In genomic region chr2:168581207-168581854, GRCm38 (mm10) we compare ENCODE assay signal across 18 mouse cellular contexts. TPM values are rescaled to one million over a fixed set of nuclear protein-coding genes. Genes with fewer than 3 reads are reported as not detected.
DNase-seq lines count a peak whose midpoint lies in the region; ATAC-seq lines count a peak whose summit lies in the region.
"Had no signal": no experiment of that assay in that cellular context is flagged by ENCODE, and none has a peak within 500 bp of the region (broad histone marks: within the 10 kb centered on the region; RNA-seq: fewer than 3 reads in every experiment).

No protein-coding gene starts in this region.

- peak overlapping the region; percentile 9; the same call in 1 of the 2 replicates for H3K9ac ChIP-seq in forebrain, embryonic 11.5 days (ENCODE audit: low read length)
- no peak overlapping the region for H3K9ac ChIP-seq in forebrain, embryonic 16.5 days (replicated peaks; ENCODE audit: low read depth, low read length)
- no peak overlapping the region for H3K9ac ChIP-seq in kidney, embryonic 15.5 days
- no peak overlapping the region for H3K9ac ChIP-seq in embryonic facial prominence, embryonic 12.5 days
- no peak overlapping the region for H3K9ac ChIP-seq in limb, embryonic 12.5 days (replicated peaks)
- H3K9ac ChIP-seq: hindbrain, embryonic 13.5 days; liver, embryonic 13.5 days; neural tube, embryonic 13.5 days had no signal

- no peak overlapping the region for H3K4me2 ChIP-seq in forebrain, embryonic 11.5 days (ENCODE audit: low read depth, low read length, severe bottlenecking)
- no peak overlapping the region for H3K4me2 ChIP-seq in forebrain, embryonic 16.5 days (ENCODE audit: low read length)
- H3K4me2 ChIP-seq in kidney, embryonic 15.5 days, result peak overlapping the region; percentile 38; the same call in 1 of the 2 replicates
- peak overlapping the region; percentile 30; the same call in 1 of the 2 replicates for H3K4me2 ChIP-seq in embryonic facial prominence, embryonic 12.5 days (replicated peaks)
- peak overlapping the region; percentile 33 for H3K4me2 ChIP-seq in limb, embryonic 12.5 days
- H3K4me2 ChIP-seq: hindbrain, embryonic 13.5 days had no signal

- ATAC-seq in forebrain, embryonic 11.5 days (replicated peaks; ENCODE audit: low FRiP score), result 0 out of 2 replicates have a peak, but pooled peaks have one; percentile 22
- ATAC-seq in forebrain, embryonic 16.5 days, result no peak
- peak; percentile 29 for ATAC-seq in kidney, embryonic 15.5 days (replicated peaks; ENCODE audit: low FRiP score)
- ATAC-seq in embryonic facial prominence, embryonic 12.5 days (ENCODE audit: insufficient number of reproducible peaks, insufficient read depth, low FRiP score, low TSS enrichment), result no peak
- peak; percentile 44; the same call in 1 of the 2 replicates for ATAC-seq in limb, embryonic 12.5 days (ENCODE audit: insufficient number of reproducible peaks, insufficient read depth, low FRiP score, low TSS enrichment, low read depth)
- ATAC-seq: midbrain, embryonic 16.5 days had no signal

- DNase-seq in forebrain, embryonic 11.5 days (ENCODE audit: low spot score), result no peak
- DNase-seq in kidney, adult 9 months, result no peak
- DNase-seq in ovary, postnatal 10 days (ENCODE audit: low spot score), result no peak
- no peak for DNase-seq in B cell, adult 2 months
- DNase-seq: adrenal gland, postnatal 25 days; cerebellum, adult 11-12 months; gastrocnemius, postnatal 36 days; kidney, adult 2 months; liver, embryonic 13.5 days; lung, postnatal 14 days; retina, postnatal 1 day had no signal

- peaks cover 14% of the 10 kb centered on the region for H3K4me1 ChIP-seq in forebrain, embryonic 11.5 days (replicated peaks; ENCODE audit: control insufficient read depth, insufficient read depth, low read length)
- peaks cover 18% of the 10 kb centered on the region for H3K4me1 ChIP-seq in forebrain, embryonic 16.5 days (replicated peaks; ENCODE audit: control insufficient read depth, insufficient read depth, low read length)
- H3K4me1 ChIP-seq in kidney, embryonic 15.5 days, result peaks cover 71% of the 10 kb centered on the region
- peaks cover 33% of the 10 kb centered on the region for H3K4me1 ChIP-seq in embryonic facial prominence, embryonic 12.5 days
- H3K4me1 ChIP-seq in limb, embryonic 12.5 days (replicated peaks), result peaks cover 77% of the 10 kb centered on the region

- H3K9me3 ChIP-seq in forebrain, embryonic 11.5 days (ENCODE audit: control insufficient read depth, low read length), result no peaks in the 10 kb centered on the region
- no peaks in the 10 kb centered on the region for H3K9me3 ChIP-seq in forebrain, embryonic 16.5 days (ENCODE audit: control insufficient read depth, low read length)
- no peaks in the 10 kb centered on the region for H3K9me3 ChIP-seq in kidney, embryonic 15.5 days (replicated peaks)
- no peaks in the 10 kb centered on the region for H3K9me3 ChIP-seq in embryonic facial prominence, embryonic 12.5 days
- H3K9me3 ChIP-seq in limb, embryonic 12.5 days, result no peaks in the 10 kb centered on the region
- H3K9me3 ChIP-seq: hindbrain, embryonic 13.5 days; liver, embryonic 13.5 days; neural tube, embryonic 13.5 days had no signal

- H3K36me3 ChIP-seq in forebrain, embryonic 11.5 days (ENCODE audit: control insufficient read depth, insufficient read depth, low read length), result no peaks in the 10 kb centered on the region
- H3K36me3 ChIP-seq in forebrain, embryonic 16.5 days (ENCODE audit: control insufficient read depth, insufficient read depth), result no peaks in the 10 kb centered on the region
- H3K36me3 ChIP-seq in kidney, embryonic 15.5 days, result no peaks in the 10 kb centered on the region
- no peaks in the 10 kb centered on the region for H3K36me3 ChIP-seq in embryonic facial prominence, embryonic 12.5 days
- H3K36me3 ChIP-seq in limb, embryonic 12.5 days, result no peaks in the 10 kb centered on the region
- H3K36me3 ChIP-seq: hindbrain, embryonic 13.5 days; liver, embryonic 13.5 days; neural tube, embryonic 13.5 days had no signal

- H3K27me3 ChIP-seq in forebrain, embryonic 11.5 days (ENCODE audit: control insufficient read depth, insufficient read depth, low read length), result no peaks in the 10 kb centered on the region
- no peaks in the 10 kb centered on the region for H3K27me3 ChIP-seq in forebrain, embryonic 16.5 days (replicated peaks; ENCODE audit: control insufficient read depth, insufficient read depth, low read length)
- H3K27me3 ChIP-seq in kidney, embryonic 15.5 days, result no peaks in the 10 kb centered on the region
- H3K27me3 ChIP-seq in embryonic facial prominence, embryonic 12.5 days, result 0 out of 2 replicates have a peak, but pooled peaks cover 2% of the 10 kb centered on the region
- no peaks in the 10 kb centered on the region for H3K27me3 ChIP-seq in limb, embryonic 12.5 days

- WGBS in forebrain, embryonic 11.5 days, result 12% methylated on average over 6 of the region's 6 CpGs
- WGBS in forebrain, embryonic 16.5 days, result 12% methylated on average over 6 of the region's 6 CpGs
- WGBS in kidney, embryonic 15.5 days, result 38% methylated on average over 6 of the region's 6 CpGs
- 26% methylated on average over 6 of the region's 6 CpGs for WGBS in embryonic facial prominence, embryonic 12.5 days
- WGBS in limb, embryonic 12.5 days, result 12% methylated on average over 6 of the region's 6 CpGs

- 0 out of 2 replicates have a peak overlapping the region, but pooled peaks have one; percentile 26 for H3K27ac ChIP-seq in forebrain, embryonic 11.5 days (ENCODE audit: low read depth, low read length)
- H3K27ac ChIP-seq in forebrain, embryonic 16.5 days (ENCODE audit: low read length), result no peak overlapping the region
- peak overlapping the region; percentile 89 for H3K27ac ChIP-seq in kidney, embryonic 15.5 days
- peak overlapping the region; percentile 69 for H3K27ac ChIP-seq in embryonic facial prominence, embryonic 12.5 days
- peak overlapping the region; percentile 87 for H3K27ac ChIP-seq in limb, embryonic 12.5 days
- H3K27ac ChIP-seq: hindbrain, embryonic 13.5 days; liver, embryonic 13.5 days; neural tube, embryonic 13.5 days had no signal

- no peak overlapping the region for H3K4me3 ChIP-seq in forebrain, embryonic 11.5 days (ENCODE audit: low read depth, low read length)
- H3K4me3 ChIP-seq in forebrain, embryonic 16.5 days (replicated peaks; ENCODE audit: low read length), result no peak overlapping the region
- no peak overlapping the region for H3K4me3 ChIP-seq in kidney, embryonic 15.5 days (replicated peaks)
- no peak overlapping the region for H3K4me3 ChIP-seq in embryonic facial prominence, embryonic 12.5 days
- no peak overlapping the region for H3K4me3 ChIP-seq in limb, embryonic 12.5 days (replicated peaks)
- H3K4me3 ChIP-seq: hindbrain, embryonic 13.5 days; liver, embryonic 13.5 days; neural tube, embryonic 13.5 days had no signal

RNA-seq across cellular contexts. Expression of gene Nfatc2, which starts 20.1 kb away (rescaled TPM):
- 0.55 and 0.89 TPM in 2 replicates for polyA plus RNA-seq in forebrain, embryonic 11.5 days (2014; fragmentation: Nextera tagmentation; extraction: Ambion mirVana)
- polyA plus RNA-seq in forebrain, embryonic 16.5 days (2015; fragmentation: Nextera tagmentation; extraction: Ambion mirVana), result 1.8 and 2.0 TPM in 2 replicates
- 2.5 and 2.6 TPM in 2 replicates for polyA plus RNA-seq in kidney, embryonic 15.5 days (2015; fragmentation: Nextera tagmentation; extraction: Ambion mirVana)
- polyA plus RNA-seq in embryonic facial prominence, embryonic 12.5 days (2016; fragmentation: Nextera tagmentation; extraction: Ambion mirVana), result 4.6 and 5.1 TPM in 2 replicates
- 5.3 and 5.5 TPM in 2 replicates for polyA plus RNA-seq in limb, embryonic 12.5 days (2016; fragmentation: Nextera tagmentation; extraction: Ambion mirVana)

Comparison
In these comparisons a context has a peak if more than half of its experiments do, and no peak if none do; other contexts are left out.
1. ATAC-seq: peak in forebrain, embryonic 11.5 days (single experiment), kidney, embryonic 15.5 days (single experiment) and limb, embryonic 12.5 days (single experiment); none in forebrain, embryonic 16.5 days (single experiment) and embryonic facial prominence, embryonic 12.5 days (single experiment).
2. H3K4me2 ChIP-seq: peak in kidney, embryonic 15.5 days (single experiment), embryonic facial prominence, embryonic 12.5 days (single experiment) and limb, embryonic 12.5 days (single experiment); none in forebrain, embryonic 11.5 days (single experiment) and forebrain, embryonic 16.5 days (single experiment).